Mouse (Mus musculus): ENCODE measurements at regions not wholly inside any gene's neighbourhood (a gene's known extent, or its start where the extent isn't known, plus 50 kb on each side); places are given as distances from the start of the nearest gene placed in this dataset.

GRCm38 (mm10) chr3:40470101-40470500, 61.0 kb upstream of the Intu start:
- no peak for TF ChIP-seq CTCF (IDR thresholded peaks at IDR 0.05; ENCODE audit: borderline replicate concordance, insufficient read depth, low read depth, low read length)
- TF ChIP-seq POLR2A (IDR thresholded peaks at IDR 0.05; ENCODE audit: borderline replicate concordance, insufficient read depth, low read length), result no peak
